Mouse (Mus musculus): ENCODE measurements around the gene Hist1h3c.

DNA sequence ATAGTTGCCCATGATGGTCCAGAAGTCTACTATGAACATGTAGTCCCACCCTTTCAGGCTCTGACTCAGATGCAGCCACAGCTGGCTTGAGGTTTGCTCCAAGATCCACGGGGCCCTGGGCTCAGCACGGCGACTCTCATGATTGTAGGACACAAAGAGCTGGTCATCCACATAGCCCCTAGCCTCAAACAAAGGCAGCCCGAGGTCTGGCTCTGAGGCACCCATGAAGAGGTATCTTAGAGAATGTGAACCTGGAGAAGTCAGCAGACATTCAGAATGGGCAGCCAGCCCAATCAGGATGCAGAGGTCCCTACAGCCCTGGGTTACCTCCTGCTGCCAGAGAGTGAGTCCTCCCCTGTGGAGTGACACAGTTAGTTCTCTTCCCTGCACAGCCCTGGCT is 37.4 kb downstream of the Hist1h3c start:
- TF ChIP-seq CTCF (IDR thresholded peaks at IDR 0.05) (no peak), EP300 (IDR thresholded peaks at IDR 0.05) (no peak)

All from lung, postnatal 0 days (tissue).